Mouse (Mus musculus) ES-Bruce4 (cell line): ENCODE results near the gene Kdelc2.

Experiments
- CTCF ChIP-seq: IDR thresholded peaks from one replicate; pipeline ENCODE4 v1.8.1; 2011; ENCODE audit warnings: low read depth, low read length
- EP300 ChIP-seq: IDR thresholded peaks from 2 replicates; pipeline ENCODE4 v1.6.1; 2011; ENCODE audit warnings: low read depth, low read length; ENCODE audit not compliant: insufficient read depth
- POLR2A ChIP-seq: IDR thresholded peaks from one replicate; pipeline ENCODE4 v1.8.1; 2011; ENCODE audit warnings: low read length; ENCODE audit not compliant: insufficient read depth

DNA sequence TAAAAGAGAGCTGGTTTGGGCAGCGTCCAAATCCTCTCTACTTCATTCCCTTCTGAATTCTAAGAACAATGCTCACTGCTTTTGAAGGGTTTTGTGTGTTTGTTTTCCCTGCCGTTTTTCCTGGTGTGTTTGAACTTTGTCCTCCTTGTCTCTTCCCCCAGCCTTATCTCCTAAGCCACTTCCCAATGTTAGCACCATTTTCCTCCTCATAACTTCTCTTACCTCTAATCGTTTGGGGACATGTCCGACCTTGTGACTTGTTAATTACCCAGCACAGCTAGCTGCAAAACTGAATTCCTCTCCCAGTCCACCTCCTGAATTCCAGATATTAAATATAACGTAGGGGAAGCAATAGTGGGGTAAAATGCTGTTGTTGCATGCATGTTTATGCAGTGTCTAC lies 6.2 kb upstream of the Kdelc2 start:
- TF ChIP-seq POLR2A: no peak
- no peak for TF ChIP-seq CTCF
- TF ChIP-seq EP300: no peak
